Mouse (Mus musculus): ENCODE measurements at regions not wholly inside any gene's neighbourhood (a gene's known extent, or its start where the extent isn't known, plus 50 kb on each side); places are given as distances from the start of the nearest gene placed in this dataset.

GRCm38 (mm10) chr13:52165531-52165930, 319.1 kb downstream of the Gadd45g start:
- TF ChIP-seq CTCF (IDR thresholded peaks at IDR 0.05; ENCODE audit: low read depth) (no peak), EP300 (optimal IDR thresholded peaks at IDR 0.05) (no peak)
